Mouse (Mus musculus) thymus, postnatal 0 days (tissue): ENCODE measurements around the gene Rab21. TPM values are rescaled to one million over a fixed set of nuclear protein-coding genes. Genes with fewer than 3 reads are reported as not detected.

Source experiments
- DNase-seq: peaks from one replicate; pipeline ENCODE4 v3.0.0-alpha.2; 2015; ENCODE audit warnings: low spot score
- polyA plus RNA-seq: library from polyadenylated mRNA; unstranded; fragments of >200 nt; fragmentation: Nextera tagmentation; extraction: Ambion mirVana; gene quantifications from 2 replicates; pipeline ENCODE4 v1.2.1, GENCODE M21; 2015

The Rab21 gene
- polyA plus RNA-seq, result 12.3 and 21.5 TPM in 2 replicates

- DNase-seq, result peak; percentile 90
Measured at GRCm38 (mm10) chr10:115315473-115316171, at the start of gene Rab21. TSS of gene Rab21 (minus strand) at chr10:115315594.

DNA sequence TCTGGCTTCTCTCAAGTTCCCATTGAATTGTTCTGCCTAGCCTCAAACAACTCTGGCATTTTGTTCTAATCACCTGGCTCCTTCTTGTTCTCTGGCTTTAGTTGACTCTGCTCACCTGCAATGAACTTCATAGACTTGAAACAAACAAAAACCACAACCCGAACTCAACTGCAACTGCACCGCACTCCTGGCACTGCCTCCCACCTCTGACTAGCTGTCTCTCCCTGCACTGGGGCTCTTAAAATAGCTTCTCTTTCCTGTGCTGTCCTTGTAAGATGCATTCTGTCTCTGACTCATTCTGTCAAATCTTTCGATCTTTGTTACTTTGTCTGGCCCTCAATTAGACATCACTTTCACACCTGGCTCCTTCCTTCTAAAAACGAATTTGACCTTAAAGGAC lies 47.8 kb upstream of the Rab21 start:
- peak; percentile 59 for DNase-seq

- DNase-seq, result no peak
Measured at GRCm38 (mm10) chr10:115362623-115362964, 47.2 kb upstream of the Rab21 start.

GRCm38 (mm10) chr10:115361840-115362622 lies 46.6 kb upstream of the Rab21 start, which contains the start of gene Tmem19:
TSS of gene Tmem19 (minus strand) at chr10:115362501.
- DNase-seq, result peak; percentile 98

GRCm38 (mm10) chr10:115359066-115359465 lies 43.7 kb upstream of the Rab21 start:
- no peak for DNase-seq

DNA sequence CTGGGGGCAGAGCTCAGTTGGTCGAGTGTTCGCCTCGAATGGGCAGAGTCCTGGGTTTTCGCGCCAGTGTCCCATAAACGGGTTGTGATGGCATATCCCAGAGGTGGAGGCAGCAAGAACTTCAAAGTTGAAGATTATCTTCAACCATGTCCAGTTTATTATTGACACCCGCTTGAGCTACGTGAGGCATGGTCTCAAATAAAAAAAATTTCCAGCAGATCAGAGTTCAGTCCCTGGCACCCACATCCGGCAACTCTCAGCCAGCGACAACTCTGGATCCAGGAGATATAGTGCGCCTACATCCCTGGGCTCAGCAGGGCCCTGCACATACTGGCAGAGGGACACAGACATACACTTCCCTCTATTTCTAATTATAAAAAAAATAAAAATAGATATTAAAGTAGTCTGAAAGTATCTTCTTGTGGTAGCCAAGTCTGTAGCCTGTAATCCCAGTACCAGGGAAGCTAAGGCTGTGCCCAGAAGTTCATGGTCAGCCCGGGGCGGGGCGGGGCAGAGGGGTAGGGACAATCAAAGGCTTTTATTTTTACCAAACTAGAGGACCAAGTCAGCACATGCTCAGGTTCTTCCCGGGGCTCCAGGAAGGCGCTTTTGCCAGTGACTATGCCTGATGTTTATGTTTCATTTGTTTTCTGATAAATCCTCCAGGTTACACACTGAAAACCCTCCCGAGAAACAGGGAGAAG lies 43.0 kb upstream of the Rab21 start:
- no peak for DNase-seq

GRCm38 (mm10) chr10:115356106-115356505 lies 40.7 kb upstream of the Rab21 start:
- DNase-seq, result no peak

- no peak for DNase-seq
Measured at GRCm38 (mm10) chr10:115355016-115355415, 39.6 kb upstream of the Rab21 start.

DNA sequence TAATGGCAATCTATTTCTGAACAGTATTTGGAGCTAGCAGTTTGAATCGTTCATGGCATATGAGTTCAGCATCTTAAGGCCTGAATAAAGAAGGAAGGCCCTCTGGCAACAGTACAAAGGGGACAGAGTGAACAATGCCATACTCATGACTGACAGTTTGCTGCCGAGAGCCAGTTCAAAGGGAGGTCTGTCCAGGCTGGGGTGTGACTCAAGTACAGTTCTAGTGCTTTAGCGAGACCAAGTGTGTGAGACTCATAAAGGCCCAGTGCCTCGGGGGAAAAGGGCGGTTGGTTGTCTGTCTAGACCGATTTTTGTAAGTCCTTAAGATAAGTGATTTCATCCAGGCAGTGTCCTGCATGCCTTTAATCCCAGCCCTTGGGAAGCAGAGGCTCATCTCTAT lies 39.2 kb upstream of the Rab21 start:
- DNase-seq, result no peak

DNA sequence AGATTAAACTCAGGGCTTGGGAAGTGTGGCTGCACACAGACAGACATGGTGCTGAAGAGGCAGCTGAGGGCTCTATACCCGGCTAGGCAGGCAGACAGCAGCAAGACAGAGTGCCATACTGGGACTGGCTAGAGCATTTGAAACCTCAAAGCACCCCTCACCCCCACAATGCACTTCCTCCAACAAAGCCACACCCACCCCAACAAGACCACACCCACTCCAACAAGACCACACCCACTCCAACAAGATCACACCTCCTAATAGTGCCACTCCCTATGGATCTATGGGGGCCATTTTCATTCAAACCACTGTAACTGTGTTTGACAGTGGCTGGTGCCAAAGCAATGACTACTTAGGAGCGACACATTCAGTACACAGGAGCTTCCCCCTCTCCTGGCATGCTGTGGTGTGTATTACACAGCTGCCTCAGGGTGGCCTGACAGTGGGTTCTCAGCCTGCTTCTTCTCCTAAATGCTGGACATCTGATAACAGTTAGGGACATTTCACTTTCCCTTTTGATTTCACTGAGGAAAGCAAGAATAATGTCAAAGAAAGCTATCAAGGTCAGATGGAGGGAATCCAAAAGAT lies 35.5 kb upstream of the Rab21 start:
- no peak for DNase-seq

DNA sequence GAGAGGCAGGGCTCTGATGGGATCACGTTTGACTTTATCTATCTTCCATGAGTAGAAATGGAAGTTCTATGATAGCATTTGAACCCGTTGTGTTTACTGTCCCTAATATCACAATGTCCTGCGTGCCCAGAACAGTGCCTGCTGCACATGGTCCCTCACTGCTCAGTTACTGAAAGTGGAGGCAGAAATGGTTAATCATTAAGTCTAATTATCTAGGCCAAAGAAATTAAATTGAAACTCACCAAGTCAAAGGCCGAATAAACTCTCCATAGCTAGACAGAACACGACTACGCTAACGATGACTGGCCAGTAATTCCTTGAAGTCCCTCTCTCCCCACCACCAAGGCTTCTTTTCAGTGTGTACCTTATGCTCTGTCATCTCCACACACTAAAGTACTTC lies 34.1 kb upstream of the Rab21 start:
- no peak for DNase-seq

- DNase-seq, result no peak
Measured at GRCm38 (mm10) chr10:115349029-115349428, 33.6 kb upstream of the Rab21 start.

DNA sequence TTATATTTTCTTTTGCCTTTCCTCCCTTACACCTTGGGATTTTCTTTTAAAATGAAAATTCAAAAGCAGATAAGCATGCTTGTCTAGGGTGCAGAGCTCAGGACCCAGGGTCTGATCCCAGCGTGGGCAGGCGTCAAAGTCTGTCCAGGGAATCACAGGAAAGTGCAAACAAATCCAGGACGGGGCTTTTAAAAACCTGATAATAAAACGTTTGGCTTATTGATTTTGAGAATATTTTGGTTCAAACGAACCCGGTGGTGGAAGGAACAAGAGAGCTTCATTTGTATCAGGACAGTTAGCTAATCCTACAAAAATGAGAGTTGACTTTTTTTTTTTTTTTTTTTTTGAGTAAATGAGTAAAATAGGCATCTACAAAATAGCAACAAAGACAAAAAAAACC lies 32.7 kb upstream of the Rab21 start:
- DNase-seq, result no peak

- no peak for DNase-seq
Measured at GRCm38 (mm10) chr10:115346444-115346843, 31.1 kb upstream of the Rab21 start.

DNA sequence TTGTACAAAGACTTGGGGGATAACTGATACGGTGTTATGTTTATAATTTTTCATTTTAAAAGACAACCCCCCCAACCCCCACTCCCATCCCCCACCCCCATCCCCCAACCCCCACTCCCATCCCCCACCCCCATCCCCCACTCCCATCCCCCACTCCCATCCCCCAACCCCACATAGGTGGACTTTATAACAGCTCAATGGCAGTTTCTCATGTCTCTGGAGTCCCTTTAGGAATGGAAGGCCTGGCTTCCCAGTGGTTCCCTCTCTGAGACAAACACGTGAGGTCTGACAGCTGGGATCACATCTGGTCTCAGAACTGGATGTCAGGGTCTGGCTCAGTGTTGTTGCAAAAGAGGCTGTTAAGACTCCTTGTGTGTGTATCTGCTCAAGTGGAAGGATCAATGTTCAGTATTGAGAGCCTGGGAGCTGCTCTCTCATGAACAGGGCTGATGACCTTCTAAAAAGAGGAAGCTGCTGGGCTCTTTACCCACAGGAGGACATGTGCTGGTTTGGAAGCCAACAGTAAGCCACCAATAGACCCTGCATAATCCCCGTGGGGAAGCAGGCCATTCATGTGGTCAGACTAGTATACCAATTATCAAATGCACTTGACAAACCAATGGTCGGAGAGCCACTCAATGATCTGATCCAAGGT lies 27.5 kb upstream of the Rab21 start:
- DNase-seq, result no peak

- DNase-seq, result no peak
Measured at GRCm38 (mm10) chr10:115339820-115340328, 24.5 kb upstream of the Rab21 start.

DNA sequence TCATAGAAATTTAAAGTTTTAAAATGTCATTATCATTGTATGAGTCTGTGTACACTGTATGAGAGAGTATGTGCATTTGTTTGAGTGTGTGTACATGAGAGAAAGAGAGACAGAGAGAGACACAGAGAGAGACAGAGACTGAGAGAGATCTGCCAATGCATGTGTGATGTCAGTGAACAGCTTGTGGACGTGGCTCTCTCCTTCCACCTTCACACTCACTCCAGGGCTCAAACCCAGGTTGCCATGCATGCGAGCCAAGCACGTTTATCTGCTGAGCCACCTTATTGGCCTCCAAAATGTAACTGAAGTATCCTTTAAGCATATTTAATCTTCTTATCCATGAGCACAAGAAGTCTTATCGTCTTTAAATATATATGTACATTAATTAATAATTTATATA lies 21.5 kb upstream of the Rab21 start:
- no peak for DNase-seq

DNA sequence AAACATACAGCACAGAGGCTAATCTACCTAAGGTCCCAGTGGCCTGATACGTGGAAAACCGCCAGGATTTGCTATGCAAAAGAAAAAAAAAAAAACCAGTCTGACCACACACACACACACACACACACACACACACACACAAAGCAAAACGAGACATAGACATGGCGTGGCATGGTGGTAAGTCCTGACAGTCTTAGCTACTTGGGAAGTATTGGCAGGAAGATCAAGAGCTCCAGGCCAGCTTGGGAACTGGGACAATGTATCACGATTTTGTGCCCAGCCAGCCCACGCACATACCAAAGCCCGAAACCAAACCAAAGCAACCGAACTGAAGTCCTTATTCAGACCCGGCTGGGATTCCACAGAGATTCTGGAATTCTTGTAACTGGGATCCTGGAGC lies 18.1 kb upstream of the Rab21 start:
- no peak for DNase-seq

- no peak for DNase-seq
Measured at GRCm38 (mm10) chr10:115332997-115333396, 17.6 kb upstream of the Rab21 start.

DNA sequence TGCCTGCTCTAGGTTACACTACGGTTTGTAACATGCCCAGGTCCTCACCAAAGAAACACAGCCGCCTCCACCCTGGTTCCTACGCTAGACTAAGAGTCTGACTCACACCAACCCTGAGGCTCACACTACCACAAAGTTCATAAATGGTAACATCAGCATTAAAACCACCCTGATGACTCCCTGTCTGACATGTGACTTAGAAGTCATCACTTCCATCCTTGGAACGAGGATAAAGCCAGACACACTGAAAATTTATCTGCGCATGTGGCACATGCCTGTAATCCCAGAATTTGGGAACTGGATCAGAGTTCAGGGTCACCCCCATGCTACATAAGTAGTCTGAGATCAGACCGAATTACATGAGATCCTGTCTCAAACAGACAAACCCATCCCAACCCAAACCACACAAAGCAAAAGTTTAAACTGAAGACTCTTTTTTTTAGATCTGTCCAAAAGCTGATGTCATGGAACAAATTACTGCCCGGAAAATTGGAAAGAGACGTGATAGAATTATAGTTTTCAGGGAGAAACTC lies 17.1 kb upstream of the Rab21 start:
- DNase-seq, result no peak

DNA sequence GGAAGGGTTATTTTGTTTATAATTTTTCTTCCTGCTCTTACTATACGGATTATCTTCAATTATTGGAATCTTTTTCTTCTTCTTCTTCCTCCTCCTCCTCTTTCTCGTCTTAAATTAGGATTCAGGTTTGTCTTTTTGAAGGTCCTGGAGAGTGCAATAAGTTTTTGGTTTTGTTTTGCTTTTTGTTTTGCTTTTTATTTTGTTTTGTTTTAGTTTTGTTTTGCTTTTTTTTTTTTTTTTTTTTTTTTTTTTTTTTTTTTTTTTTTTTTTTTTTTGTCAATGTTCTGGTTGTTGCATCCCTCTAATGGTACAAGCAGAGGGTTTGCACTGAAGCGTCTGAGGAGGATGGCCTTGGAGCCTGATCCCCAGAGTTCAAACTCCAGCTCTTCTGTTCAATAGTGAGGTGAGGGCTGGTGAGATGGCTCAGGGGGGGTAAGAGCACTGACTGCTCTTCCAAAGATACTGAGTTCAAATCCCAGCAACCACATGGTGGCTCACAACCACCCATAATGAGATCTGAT lies 13.7 kb upstream of the Rab21 start:
- no peak for DNase-seq
